Comparison of ENCODE assay signal across 23 mouse cellular contexts in genomic region chr19:31954696-31955095, GRCm38 (mm10).
DNase-seq lines count a peak whose midpoint lies in the region; ATAC-seq and TF ChIP-seq lines count a peak whose summit lies in the region.
"Had no signal": no experiment of that assay in that cellular context is flagged by ENCODE, and none has a peak within 500 bp of the region (broad histone marks: within the 10 kb centered on the region; RNA-seq: fewer than 3 reads in every experiment).

No protein-coding gene starts in this region.

- intact Hi-C loops in left cerebral cortex, adult 2 months (cut with DNase I), result no loop called here

- H3K4me2 ChIP-seq in liver, embryonic 11.5 days, result no peak overlapping the region
- H3K4me2 ChIP-seq in intestine, embryonic 15.5 days (replicated peaks), result no peak overlapping the region
- no peak overlapping the region for H3K4me2 ChIP-seq in intestine, embryonic 16.5 days (ENCODE audit: low read depth, low read length)
- H3K4me2 ChIP-seq in hindbrain, embryonic 16.5 days (ENCODE audit: low read length), result no peak overlapping the region
- H3K4me2 ChIP-seq: embryonic facial prominence, embryonic 12.5 days; forebrain, embryonic 12.5 days had no signal

- TF ChIP-seq CTCF in liver, adult 2 months (IDR thresholded peaks at IDR 0.05; ENCODE audit: low read depth, low read length), result no peak
- no peak for TF ChIP-seq CTCF in small intestine, adult 2 months (IDR thresholded peaks at IDR 0.05; ENCODE audit: extremely low read depth, insufficient read length, insufficient replicate concordance, low read depth, low read length)
- TF ChIP-seq CTCF in left cerebral cortex, adult 2 months (IDR thresholded peaks at IDR 0.05), result no peak

- H3K36me3 ChIP-seq in liver, adult 2 months (ENCODE audit: control insufficient read depth, insufficient read depth, low read length), result peaks cover 16% of the 10 kb centered on the region
- H3K36me3 ChIP-seq in liver, embryonic 11.5 days (ENCODE audit: control insufficient read depth, insufficient read depth, low read length), result no peaks in the 10 kb centered on the region
- no peaks in the 10 kb centered on the region for H3K36me3 ChIP-seq in intestine, embryonic 15.5 days
- H3K36me3 ChIP-seq in intestine, embryonic 16.5 days (ENCODE audit: control insufficient read depth, insufficient read depth, low read length), result no peaks in the 10 kb centered on the region
- no peaks in the 10 kb centered on the region for H3K36me3 ChIP-seq in small intestine, adult 2 months (ENCODE audit: control insufficient read depth, insufficient read depth, low read length)
- no peaks in the 10 kb centered on the region for H3K36me3 ChIP-seq in hindbrain, embryonic 16.5 days (ENCODE audit: control insufficient read depth, insufficient read depth, low read length)
- H3K36me3 ChIP-seq: embryonic facial prominence, embryonic 10.5 days; embryonic facial prominence, embryonic 12.5 days; forebrain, embryonic 10.5 days; forebrain, embryonic 12.5 days had no signal

- no peaks in the 10 kb centered on the region for H3K9me3 ChIP-seq in liver, embryonic 11.5 days (ENCODE audit: control insufficient read depth, low read length)
- H3K9me3 ChIP-seq in intestine, embryonic 15.5 days, result no peaks in the 10 kb centered on the region
- no peaks in the 10 kb centered on the region for H3K9me3 ChIP-seq in intestine, embryonic 16.5 days (ENCODE audit: control insufficient read depth, low read length)
- no peaks in the 10 kb centered on the region for H3K9me3 ChIP-seq in hindbrain, embryonic 16.5 days (ENCODE audit: control insufficient read depth, low read length)
- H3K9me3 ChIP-seq: embryonic facial prominence, embryonic 10.5 days; embryonic facial prominence, embryonic 12.5 days; forebrain, embryonic 10.5 days; forebrain, embryonic 12.5 days had no signal

- H3K27ac ChIP-seq in liver, adult 2 months (replicated peaks; ENCODE audit: insufficient read depth, low read depth, low read length), result no peak overlapping the region
- H3K27ac ChIP-seq in liver, embryonic 11.5 days (ENCODE audit: low read depth, low read length), result no peak overlapping the region
- H3K27ac ChIP-seq in intestine, embryonic 15.5 days, result no peak overlapping the region
- peak overlapping the region; percentile 37 for H3K27ac ChIP-seq in intestine, embryonic 16.5 days (ENCODE audit: low read length)
- H3K27ac ChIP-seq in small intestine, adult 2 months (ENCODE audit: insufficient read depth, low read depth, low read length), result peak overlapping the region; percentile 41; the same call in 1 of the 2 replicates
- H3K27ac ChIP-seq in hindbrain, embryonic 16.5 days (ENCODE audit: low read depth, low read length), result no peak overlapping the region
- H3K27ac ChIP-seq in left cerebral cortex, adult 2 months, result no peak overlapping the region
- H3K27ac ChIP-seq: embryonic facial prominence, embryonic 10.5 days; embryonic facial prominence, embryonic 12.5 days; forebrain, embryonic 10.5 days; forebrain, embryonic 12.5 days had no signal

- H3K27me3 ChIP-seq in liver, adult 2 months (ENCODE audit: control insufficient read depth, insufficient read depth, low read length), result no peaks in the 10 kb centered on the region
- H3K27me3 ChIP-seq in liver, embryonic 11.5 days (replicated peaks; ENCODE audit: control insufficient read depth, insufficient read depth, low read length), result no peaks in the 10 kb centered on the region
- no peaks in the 10 kb centered on the region for H3K27me3 ChIP-seq in intestine, embryonic 15.5 days (replicated peaks)
- no peaks in the 10 kb centered on the region for H3K27me3 ChIP-seq in intestine, embryonic 16.5 days (replicated peaks; ENCODE audit: control insufficient read depth, insufficient read depth, low read length)
- H3K27me3 ChIP-seq in small intestine, adult 2 months (ENCODE audit: control insufficient read depth, insufficient read depth, low read length), result no peaks in the 10 kb centered on the region
- H3K27me3 ChIP-seq in hindbrain, embryonic 16.5 days (replicated peaks; ENCODE audit: control insufficient read depth, insufficient read depth, low read length), result no peaks in the 10 kb centered on the region
- H3K27me3 ChIP-seq: embryonic facial prominence, embryonic 12.5 days; forebrain, embryonic 12.5 days had no signal

- WGBS in liver, adult 2 months, result 30% methylated on average over 4 of the region's 4 CpGs
- 83% methylated on average over 4 of the region's 4 CpGs for WGBS in liver, embryonic 11.5 days
- 71% methylated on average over 4 of the region's 4 CpGs for WGBS in intestine, embryonic 15.5 days
- whole genome bisulfite sequencing in intestine, embryonic 16.5 days, result 67% methylated on average over 4 of the region's 4 CpGs
- 36% methylated on average over 4 of the region's 4 CpGs for WGBS in small intestine, adult 2 months
- WGBS in hindbrain, embryonic 16.5 days, result 90% methylated on average over 4 of the region's 4 CpGs

- DNase-seq in liver, adult 2 months (ENCODE audit: extremely low read depth, low read depth, low spot score), result peak; percentile 73
- no peak for DNase-seq in liver, embryonic 11.5 days (ENCODE audit: low spot score)
- DNase-seq in left cerebral cortex, adult 2 months (ENCODE audit: extremely low spot score in 1 of 2, low spot score in 2 of 2), result no peak
- DNase-seq: adrenal gland, adult 2 months; adrenal gland, postnatal 10 days; adrenal gland, postnatal 25 days; cerebellum, adult 11 months; cerebellum, adult 18-20 months; cerebellum, adult 8-10 months; cerebellum, adult 9-11 months; cerebellum, postnatal 14 days; cerebellum, postnatal 36 days had no signal

- H3K4me1 ChIP-seq in liver, adult 2 months (ENCODE audit: control insufficient read depth, insufficient read depth, low read length), result no peaks in the 10 kb centered on the region
- H3K4me1 ChIP-seq in liver, embryonic 11.5 days (replicated peaks; ENCODE audit: control insufficient read depth, insufficient read depth, low read length), result no peaks in the 10 kb centered on the region
- no peaks in the 10 kb centered on the region for H3K4me1 ChIP-seq in intestine, embryonic 15.5 days (replicated peaks)
- no peaks in the 10 kb centered on the region; the same call in 1 of the 2 replicates for H3K4me1 ChIP-seq in intestine, embryonic 16.5 days (ENCODE audit: control insufficient read depth, insufficient read depth, low read length)
- peaks cover 6% of the 10 kb centered on the region; the same call in 1 of the 2 replicates for H3K4me1 ChIP-seq in small intestine, adult 2 months (ENCODE audit: control insufficient read depth, insufficient read depth, insufficient read length, low read length)
- no peaks in the 10 kb centered on the region for H3K4me1 ChIP-seq in hindbrain, embryonic 16.5 days (ENCODE audit: control insufficient read depth, insufficient read depth, low read depth, low read length)
- H3K4me1 ChIP-seq: embryonic facial prominence, embryonic 10.5 days; embryonic facial prominence, embryonic 12.5 days; forebrain, embryonic 10.5 days; forebrain, embryonic 12.5 days had no signal

- no peak overlapping the region for H3K4me3 ChIP-seq in liver, adult 2 months (ENCODE audit: insufficient read depth, low read depth, low read length)
- no peak overlapping the region for H3K4me3 ChIP-seq in liver, embryonic 11.5 days (ENCODE audit: low read depth, low read length)
- H3K4me3 ChIP-seq in intestine, embryonic 15.5 days (replicated peaks), result no peak overlapping the region
- no peak overlapping the region for H3K4me3 ChIP-seq in intestine, embryonic 16.5 days (ENCODE audit: low read length)
- H3K4me3 ChIP-seq in small intestine, adult 2 months (ENCODE audit: low read depth, low read length), result no peak overlapping the region
- no peak overlapping the region for H3K4me3 ChIP-seq in hindbrain, embryonic 16.5 days (ENCODE audit: low read length)
- H3K4me3 ChIP-seq in left cerebral cortex, adult 2 months, result no peak overlapping the region
- H3K4me3 ChIP-seq: embryonic facial prominence, embryonic 10.5 days; embryonic facial prominence, embryonic 12.5 days; erythroblast, embryonic 14.5 days; forebrain, embryonic 10.5 days; forebrain, embryonic 12.5 days had no signal

- no peaks in the 10 kb centered on the region for H3K79me2 ChIP-seq in liver, adult 2 months (ENCODE audit: control insufficient read depth, insufficient read depth, low read length)

- no peak overlapping the region for H3K9ac ChIP-seq in liver, adult 2 months (ENCODE audit: low read depth, low read length)
- no peak overlapping the region for H3K9ac ChIP-seq in liver, embryonic 11.5 days (ENCODE audit: low read depth, low read length)
- no peak overlapping the region for H3K9ac ChIP-seq in intestine, embryonic 15.5 days
- H3K9ac ChIP-seq in intestine, embryonic 16.5 days (ENCODE audit: low read depth, low read length), result no peak overlapping the region
- H3K9ac ChIP-seq in hindbrain, embryonic 16.5 days (ENCODE audit: low read depth, low read length), result no peak overlapping the region
- H3K9ac ChIP-seq: embryonic facial prominence, embryonic 12.5 days; forebrain, embryonic 12.5 days had no signal

- no peak for TF ChIP-seq POLR2A in liver, adult 2 months (IDR thresholded peaks at IDR 0.05; ENCODE audit: extremely low read depth, insufficient read depth, low read length)
- TF ChIP-seq POLR2A in small intestine, adult 2 months (IDR thresholded peaks at IDR 0.05; ENCODE audit: low read depth, low read length), result no peak

- no peak for ATAC-seq in liver, embryonic 11.5 days (replicated peaks; ENCODE audit: low FRiP score)
- ATAC-seq in intestine, embryonic 15.5 days, result peak; percentile 94
- ATAC-seq in intestine, embryonic 16.5 days, result peak; percentile 95
- no peak for ATAC-seq in hindbrain, embryonic 16.5 days
- ATAC-seq: forebrain, embryonic 14.5 days; forebrain, embryonic 16.5 days had no signal

Comparison
In these comparisons a context has a peak if more than half of its experiments do, and no peak if none do; other contexts are left out.
1. H3K27ac ChIP-seq: peak in intestine, embryonic 16.5 days (single experiment) and small intestine, adult 2 months (single experiment); none in liver, adult 2 months (single experiment), liver, embryonic 11.5 days (single experiment), intestine, embryonic 15.5 days (single experiment), hindbrain, embryonic 16.5 days (single experiment) and left cerebral cortex, adult 2 months (single experiment).
2. ATAC-seq: peak in intestine, embryonic 15.5 days (single experiment) and intestine, embryonic 16.5 days (single experiment); none in liver, embryonic 11.5 days (single experiment) and hindbrain, embryonic 16.5 days (single experiment).